In genomic region chr14:60682361-60683023, GRCm38 (mm10) we compare ENCODE assay signal across 8 mouse cellular contexts. TPM values are rescaled to one million over a fixed set of nuclear protein-coding genes. Genes with fewer than 3 reads are reported as not detected.
A peak's percentile ranks its signal among the peaks of the same experiment; 100 is the strongest.
DNase-seq lines count a peak whose midpoint lies in the region; ATAC-seq and TF ChIP-seq lines count a peak whose summit lies in the region.

No protein-coding gene starts in this region.

- peak; percentile 69 for DNase-seq in right cerebral cortex, postnatal 4 days
- DNase-seq in right cerebral cortex, postnatal 36 days (ENCODE audit: low spot score in 2 of 2) = no peak
- peak; percentile 79 to 83 for DNase-seq in cerebellum, adult 2 months
- DNase-seq in kidney, postnatal 25 days = peak; percentile 95 to 96
- DNase-seq in ovary, postnatal 10 days (ENCODE audit: low spot score) = peak; percentile 39
- DNase-seq in thymus, postnatal 0 days (ENCODE audit: low spot score) = no peak
- DNase-seq in urinary bladder, postnatal 25 days (ENCODE audit: low spot score) = no peak

- TF ChIP-seq CTCF in cerebellum, adult 2 months (IDR thresholded peaks at IDR 0.05; ENCODE audit: borderline replicate concordance, insufficient read depth, low read depth, low read length) = no peak

- H3K27me3 ChIP-seq in cerebellum, adult 2 months (ENCODE audit: control insufficient read depth, insufficient read depth, low read length) = no peaks in the 10 kb centered on the region
- 0 out of 2 replicates have a peak, but pooled peaks cover 3% of the 10 kb centered on the region for H3K27me3 ChIP-seq in heart, embryonic 13.5 days (replicated peaks)

- H3K9me3 ChIP-seq in heart, embryonic 13.5 days = no peaks in the 10 kb centered on the region

- no peak overlapping the region for H3K9ac ChIP-seq in heart, embryonic 13.5 days

- no peaks in the 10 kb centered on the region for H3K36me3 ChIP-seq in heart, embryonic 13.5 days

- H3K27ac ChIP-seq in cerebellum, adult 2 months (ENCODE audit: insufficient read depth, low read length) = no peak overlapping the region
- H3K27ac ChIP-seq in heart, embryonic 13.5 days (replicated peaks) = no peak overlapping the region; the same call in 1 of the 2 replicates

- 12% methylated on average over 12 of the region's 12 CpGs for WGBS in cerebellum, adult 2 months
- WGBS in heart, embryonic 13.5 days = 39% methylated on average over 12 of the region's 12 CpGs

- H3K4me2 ChIP-seq in heart, embryonic 13.5 days = peak overlapping the region; percentile 4; the same call in 1 of the 2 replicates

- ATAC-seq in heart, embryonic 13.5 days (ENCODE audit: extremely low read depth, insufficient number of reproducible peaks, low FRiP score, low TSS enrichment) = no peak

- TF ChIP-seq POLR2A in cerebellum, adult 2 months (IDR thresholded peaks at IDR 0.05; ENCODE audit: borderline replicate concordance, insufficient read depth, low read length) = no peak

- H3K4me3 ChIP-seq in cerebellum, adult 2 months (replicated peaks; ENCODE audit: insufficient read depth, low read depth, low read length) = no peak overlapping the region
- H3K4me3 ChIP-seq in heart, embryonic 13.5 days = no peak overlapping the region

- peaks cover 15% of the 10 kb centered on the region for H3K4me1 ChIP-seq in cerebellum, adult 2 months (ENCODE audit: control insufficient read depth, insufficient read depth, low read length)
- peaks cover 15% of the 10 kb centered on the region for H3K4me1 ChIP-seq in heart, embryonic 13.5 days

RNA-seq across cellular contexts. Expression of gene Spata13, which starts 48.7 kb away (rescaled TPM):
- polyA plus RNA-seq in cerebellum, adult 2 months (2012; rRNA removed) = 5.7 and 6.2 TPM in 2 replicates
- polyA plus RNA-seq in heart, embryonic 13.5 days (2015; fragmentation: Nextera tagmentation; extraction: Ambion mirVana) = 13.4 and 14.9 TPM in 2 replicates
- polyA plus RNA-seq in thymus, postnatal 0 days (2015; fragmentation: Nextera tagmentation; extraction: Ambion mirVana) = 48.9 and 50.4 TPM in 2 replicates

Comparison
In these comparisons a context has a peak if more than half of its experiments do, and no peak if none do; other contexts are left out.
1. DNase-seq: peak in right cerebral cortex, postnatal 4 days (single experiment), cerebellum, adult 2 months (2 of 2), kidney, postnatal 25 days (2 of 2) and ovary, postnatal 10 days (single experiment); none in right cerebral cortex, postnatal 36 days (0 of 2), thymus, postnatal 0 days (single experiment) and urinary bladder, postnatal 25 days (single experiment).